Mouse (Mus musculus) spleen, adult 2 months (tissue): ENCODE results near the gene Nhlrc1. TPM values are rescaled to one million over a fixed set of nuclear protein-coding genes. Genes with fewer than 3 reads are reported as not detected.
A peak's percentile ranks its signal among the peaks of the same experiment; 100 is the strongest.

ENCODE experiments used
- DNase-seq, 2 experiments: peaks; one replicate each; pipeline versions ENCODE4 v3.0.0 to v3.0.0-alpha.2; 2012 to 2021; ENCODE audit warnings: low spot score in 2 of 2, low read depth in 1 of 2
- H3K27ac ChIP-seq: fragments of 200-500 bp; 2 replicates; pipeline ENCODE4 v1.5.1; 2012; ENCODE audit warnings: low read length, inconsistent platforms; ENCODE audit not compliant: insufficient read depth
- H3K27me3 ChIP-seq: fragments of 200-500 bp; 2 replicates; pipeline ENCODE4 v1.6.1; 2012; ENCODE audit warnings: mild to moderate bottlenecking, moderate library complexity, low read length, inconsistent platforms; ENCODE audit not compliant: control insufficient read depth, insufficient read depth
- H3K36me3 ChIP-seq: fragments of 200-500 bp; 2 replicates; pipeline ENCODE4 v1.6.1; 2012; ENCODE audit warnings: mild to moderate bottlenecking, low read length, inconsistent platforms; ENCODE audit not compliant: control insufficient read depth, insufficient read depth
- H3K4me1 ChIP-seq: fragments of 200-500 bp; 2 replicates; pipeline ENCODE4 v1.6.1; 2011; ENCODE audit warnings: inconsistent platforms; ENCODE audit not compliant: control insufficient read depth, insufficient read depth, insufficient read length
- H3K4me3 ChIP-seq: fragments of 200-500 bp; 2 replicates; pipeline ENCODE4 v1.5.1; 2011; ENCODE audit warnings: mild to moderate bottlenecking, inconsistent platforms; ENCODE audit not compliant: insufficient read depth, insufficient read length; ENCODE audit errors: extremely low read depth
- CTCF ChIP-seq: fragments of 200-500 bp; IDR thresholded peaks from 2 replicates; pipeline ENCODE4 v1.5.1; 2011; ENCODE audit warnings: mild to moderate bottlenecking, inconsistent platforms; ENCODE audit not compliant: insufficient read depth, insufficient read length, insufficient replicate concordance; ENCODE audit errors: extremely low read depth
- POLR2A ChIP-seq: fragments of 200-500 bp; IDR thresholded peaks from 2 replicates; pipeline ENCODE4 v1.6.1; 2011; ENCODE audit warnings: low read depth, low read length, inconsistent platforms
- WGBS: fragments of 180-500 bp; shearing (Covaris S2); methylation state at CpG from one replicate; pipeline ENCODE4 v1.1.7; 2018; 5-methylcytosine and 5-hydroxymethylcytosine counted together
- polyA plus RNA-seq: library from polyadenylated mRNA; depleted of rRNA; stranded (reverse); fragments of >200 nt; gene quantifications from 2 replicates; pipeline ENCODE4 v1.2.3, GENCODE M21; 2012

Gene Nhlrc1
- polyA plus RNA-seq, 1 experiment, result 0.95 TPM

DNA sequence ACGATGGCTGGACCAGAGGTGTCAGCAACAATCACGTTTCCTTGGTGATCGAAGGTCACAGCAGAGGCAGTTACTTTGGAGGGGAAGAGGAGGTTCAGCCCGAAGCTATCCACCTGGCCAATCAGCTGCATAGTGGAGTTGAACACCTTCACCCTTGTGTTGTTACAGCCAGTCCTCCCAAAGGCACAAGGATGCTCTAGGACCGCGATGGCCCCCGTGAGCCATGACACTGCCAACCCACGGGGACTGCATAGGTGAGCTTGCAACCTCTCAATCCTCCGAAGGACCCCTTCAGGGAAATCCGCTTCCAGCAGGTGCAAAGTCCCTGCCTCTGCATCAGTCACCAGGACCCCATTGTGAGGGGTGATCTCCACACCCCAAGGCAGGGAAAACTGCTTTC, 910 bp downstream of the Nhlrc1 start:
- TF ChIP-seq POLR2A (no peak), CTCF (no peak)
- peaks cover 7% of the 10 kb centered on the region for H3K4me1 ChIP-seq
- peak overlapping the region; percentile 73; the same call in 1 of the 2 replicates for H3K4me3 ChIP-seq
- no peak for DNase-seq
- no peaks in the 10 kb centered on the region for H3K36me3 ChIP-seq
- no peak overlapping the region for H3K27ac ChIP-seq
- no peaks in the 10 kb centered on the region for H3K27me3 ChIP-seq
- WGBS, result 80% methylated on average over 10 of the region's 10 CpGs

DNA sequence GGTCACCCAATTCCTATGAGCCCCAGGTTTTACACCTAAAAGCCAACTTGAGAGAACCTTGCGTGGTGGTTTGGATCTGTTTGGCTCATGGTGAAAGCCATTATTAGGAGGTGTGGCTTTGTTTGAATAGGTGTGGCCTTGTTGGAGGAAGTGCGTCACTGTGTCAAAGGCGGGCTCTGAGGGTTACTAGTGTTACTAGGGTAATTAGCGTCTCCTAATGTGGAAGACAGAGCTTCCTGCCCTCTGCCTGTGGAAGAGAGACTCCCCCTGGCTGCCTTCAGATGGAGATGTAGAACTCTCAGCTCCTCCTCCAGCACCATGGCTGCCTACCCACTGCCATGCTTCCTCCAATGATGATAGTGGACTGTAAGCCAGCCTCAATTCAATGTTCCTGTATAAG, 13.1 kb downstream of the Nhlrc1 start:
- H3K4me1 ChIP-seq, result no peaks in the 10 kb centered on the region
- TF ChIP-seq CTCF (no peak), POLR2A (no peak)
- 77% methylated on average over 4 of the region's 4 CpGs for WGBS
- no peak overlapping the region for H3K4me3 ChIP-seq
- no peak overlapping the region for H3K27ac ChIP-seq
- H3K27me3 ChIP-seq, result no peaks in the 10 kb centered on the region
- DNase-seq, result no peak
- H3K36me3 ChIP-seq, result no peaks in the 10 kb centered on the region

DNA sequence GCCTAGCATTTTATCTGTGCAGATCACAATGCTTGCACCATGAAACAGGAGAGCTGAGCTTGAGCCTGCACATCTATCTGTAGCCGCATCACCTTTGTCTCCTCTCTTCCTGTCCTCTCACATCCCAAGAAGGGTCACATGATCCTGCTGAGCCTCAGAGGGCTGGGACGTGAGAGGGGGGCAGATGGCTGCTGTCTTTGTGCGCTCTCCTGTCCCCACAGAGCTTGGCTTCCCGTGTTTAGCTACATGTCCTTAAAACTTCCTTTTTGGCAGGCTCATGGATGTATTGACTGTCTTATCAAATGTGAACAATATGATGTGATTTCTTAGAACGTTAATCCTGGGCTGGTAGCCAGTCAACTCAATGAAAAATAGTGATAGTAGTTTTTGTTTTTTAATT, 15.2 kb downstream of the Nhlrc1 start:
- WGBS, result 68% methylated on average over 5 of the region's 5 CpGs

DNA sequence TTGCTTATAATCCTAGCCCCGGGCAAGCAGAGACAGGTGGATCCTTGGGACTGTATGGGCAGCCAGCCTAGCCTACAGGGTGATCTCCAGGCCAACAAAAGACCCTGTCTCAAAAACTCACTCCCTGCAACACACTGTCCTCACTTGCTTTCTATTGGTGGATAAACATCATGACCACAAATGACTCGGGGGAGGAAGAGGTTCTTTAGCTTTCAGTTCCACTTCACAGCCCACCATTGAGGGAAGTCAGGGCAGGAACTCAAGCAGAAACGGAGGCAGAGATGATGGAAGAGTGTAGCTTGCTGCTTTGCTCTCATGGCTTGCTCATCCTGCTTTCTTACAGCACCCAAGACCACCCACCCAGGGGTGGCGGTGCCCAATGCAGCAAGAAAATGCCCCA, 17.3 kb downstream of the Nhlrc1 start:
- Histone ChIP-seq H3K36me3 (no peaks in the 10 kb centered on the region), H3K27me3 (no peaks in the 10 kb centered on the region), H3K4me3 (no peak overlapping the region), H3K27ac (no peak overlapping the region), H3K4me1 (no peaks in the 10 kb centered on the region)
- DNase-seq, result no peak
- TF ChIP-seq CTCF (no peak), POLR2A (no peak)
- 46% methylated on average over 4 of the region's 4 CpGs for WGBS

More for the DNA sequence above, 15.2 kb downstream of the Nhlrc1 start:
- H3K36me3 ChIP-seq, result no peaks in the 10 kb centered on the region
- H3K27ac ChIP-seq, result no peak overlapping the region
- TF ChIP-seq CTCF (no peak), POLR2A (no peak)
- no peak for DNase-seq
- H3K27me3 ChIP-seq, result no peaks in the 10 kb centered on the region
- H3K4me1 ChIP-seq, result no peaks in the 10 kb centered on the region
- no peak overlapping the region for H3K4me3 ChIP-seq

DNA sequence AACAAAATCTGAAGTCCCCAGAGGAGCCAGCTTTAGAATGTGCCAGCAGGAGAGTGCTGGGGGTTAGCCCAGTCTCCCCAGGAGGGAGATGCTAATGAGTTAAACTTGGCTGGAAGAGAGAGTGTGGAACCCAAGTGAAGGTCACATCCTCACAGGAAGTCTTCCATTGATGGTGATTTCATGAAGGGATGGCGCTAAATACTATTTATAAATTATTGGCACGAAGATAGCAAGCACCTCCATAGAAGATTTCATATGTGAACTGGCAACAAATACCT, 21.4 kb downstream of the Nhlrc1 start:
- TF ChIP-seq POLR2A (no peak), CTCF (no peak)
- whole genome bisulfite sequencing, result 91% methylated on average over 2 of the region's 2 CpGs
- DNase-seq, result no peak
- Histone ChIP-seq H3K36me3 (no peaks in the 10 kb centered on the region), H3K4me1 (no peaks in the 10 kb centered on the region; the same call in 1 of the 2 replicates), H3K27me3 (no peaks in the 10 kb centered on the region), H3K27ac (no peak overlapping the region), H3K4me3 (no peak overlapping the region)

DNA sequence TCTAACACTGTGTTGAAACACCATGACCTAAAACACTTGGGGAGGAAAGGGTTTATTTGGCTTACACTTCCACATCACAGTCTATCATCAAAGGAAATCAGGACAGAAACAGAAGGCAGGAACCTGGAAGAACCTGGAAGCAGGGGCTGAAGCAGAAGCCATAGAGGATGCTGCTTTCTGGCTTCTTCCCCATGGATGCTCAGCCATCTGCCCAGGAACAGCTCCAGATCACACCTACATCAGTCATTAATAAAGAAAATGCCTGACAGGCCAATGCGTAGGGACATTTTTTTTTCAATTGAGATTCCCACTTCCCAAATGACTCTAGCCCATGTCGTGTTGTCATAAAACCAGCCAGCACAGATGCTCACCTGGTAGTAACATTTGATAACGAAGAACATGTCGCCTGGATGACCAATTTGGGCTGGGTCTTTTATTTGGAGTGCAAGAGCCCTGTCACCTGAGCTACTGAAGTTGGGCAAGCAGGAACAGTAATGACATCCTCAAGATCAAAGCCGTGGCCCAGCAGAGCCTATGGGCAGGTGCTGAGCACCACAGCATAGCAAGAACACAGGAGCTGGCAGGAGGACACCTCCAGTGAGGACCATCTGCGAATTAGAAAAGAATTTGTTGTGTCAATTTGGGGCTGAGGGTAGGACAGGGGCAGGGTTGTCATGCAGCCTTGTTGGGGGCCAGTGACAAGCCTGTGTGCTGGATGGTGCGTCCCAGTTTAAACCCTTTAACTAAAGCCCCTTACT, 22.0 kb downstream of the Nhlrc1 start:
- no peak for DNase-seq
- Histone ChIP-seq H3K36me3 (no peaks in the 10 kb centered on the region), H3K4me3 (no peak overlapping the region), H3K27me3 (no peaks in the 10 kb centered on the region), H3K4me1 (no peaks in the 10 kb centered on the region; the same call in 1 of the 2 replicates), H3K27ac (no peak overlapping the region)
- whole genome bisulfite sequencing, result 90% methylated on average over 7 of the region's 7 CpGs
- TF ChIP-seq POLR2A, result no peak
- no peak for TF ChIP-seq CTCF

DNA sequence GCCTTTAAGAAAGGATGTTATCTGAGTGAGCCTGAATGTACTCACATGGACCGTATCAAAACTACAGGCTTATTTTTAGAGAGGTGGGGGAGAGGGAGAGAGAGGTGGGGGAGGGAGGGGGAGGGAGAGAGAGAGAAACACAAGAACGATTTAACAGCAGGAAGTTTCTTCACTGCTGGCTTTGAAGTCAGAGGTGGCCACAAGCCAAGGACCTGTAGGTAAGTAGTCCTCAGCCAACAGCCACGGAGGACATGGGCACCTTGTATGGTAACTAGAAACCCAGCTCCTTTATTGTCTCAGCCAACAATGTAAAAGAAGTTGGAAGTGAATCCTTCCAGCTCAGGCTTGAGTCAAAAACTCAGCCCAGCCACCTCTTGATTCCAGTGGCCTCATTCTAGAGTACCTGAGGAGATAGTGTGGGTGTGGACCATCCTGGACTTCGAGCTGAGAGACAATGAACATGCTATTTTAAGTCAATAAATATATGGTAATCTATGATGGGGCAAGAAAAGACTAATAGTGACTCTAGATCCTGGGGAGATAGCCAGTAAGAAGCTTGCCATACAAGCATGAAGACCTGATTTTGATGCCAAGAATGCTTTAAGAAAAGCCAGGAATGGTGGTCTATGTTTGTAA, 24.2 kb downstream of the Nhlrc1 start:
- TF ChIP-seq CTCF (no peak), POLR2A (no peak)
- H3K36me3 ChIP-seq, result no peaks in the 10 kb centered on the region
- H3K27me3 ChIP-seq, result no peaks in the 10 kb centered on the region
- no peak overlapping the region for H3K27ac ChIP-seq
- no peak overlapping the region for H3K4me3 ChIP-seq
- 17% methylated on average over 4 of the region's 4 CpGs for WGBS
- H3K4me1 ChIP-seq, result no peaks in the 10 kb centered on the region; the same call in 1 of the 2 replicates
- DNase-seq, result no peak
